Mouse (Mus musculus) stomach, postnatal 0 days (tissue): Measurements from ENCODE around the gene Ppfibp1.

Experiments used
- CTCF ChIP-seq: IDR thresholded peaks from 2 replicates; pipeline ENCODE4 v1.5.1; 2016; ENCODE audit warnings: antibody characterized with exemption, low read depth, mild to moderate bottlenecking, moderate library complexity
- EP300 ChIP-seq: optimal IDR thresholded peaks from 2 replicates; pipeline ENCODE3; 2016; ENCODE audit warnings: antibody characterized with exemption

GRCm38 (mm10) chr6:146887958-146888659 is at the start of gene Ppfibp1:
- TF ChIP-seq CTCF: no peak; the same call in 1 of the 2 replicates
- TF ChIP-seq EP300: no peak
